Mouse (Mus musculus) kidney, adult 9 months (tissue): Measurements from ENCODE around the gene Dgkb.

Experiments used
- DNase-seq: peaks from one replicate; pipeline ENCODE4 v3.0.0; 2022

Dgkb gene

GRCm38 (mm10) chr12:38386991-38387390, 569.5 kb downstream of the Dgkb start:
- no peak for DNase-seq

GRCm38 (mm10) chr12:38387654-38388053, 570.1 kb downstream of the Dgkb start:
- no peak for DNase-seq

GRCm38 (mm10) chr12:38388243-38388642, 570.7 kb downstream of the Dgkb start:
- DNase-seq = no peak

- DNase-seq = no peak
These were observed 580.3 kb downstream of the Dgkb start for GRCm38 (mm10) chr12:38397754-38398312.

GRCm38 (mm10) chr12:38400089-38400488, 582.6 kb downstream of the Dgkb start:
- no peak for DNase-seq

GRCm38 (mm10) chr12:38435364-38436130, 618.0 kb downstream of the Dgkb start:
- DNase-seq = no peak

- no peak for DNase-seq
These were observed 618.6 kb downstream of the Dgkb start for GRCm38 (mm10) chr12:38436131-38436436.

GRCm38 (mm10) chr12:38450323-38451087, 633.0 kb downstream of the Dgkb start:
- no peak for DNase-seq

- no peak for DNase-seq
These were observed 634.2 kb downstream of the Dgkb start for GRCm38 (mm10) chr12:38451677-38452076.

- no peak for DNase-seq
These were observed 650.7 kb downstream of the Dgkb start for GRCm38 (mm10) chr12:38468191-38468590.

- no peak for DNase-seq
These were observed 651.1 kb downstream of the Dgkb start for GRCm38 (mm10) chr12:38468605-38469004.

- no peak for DNase-seq
These were observed 679.7 kb downstream of the Dgkb start for GRCm38 (mm10) chr12:38497229-38497628.

- no peak for DNase-seq
These were observed 683.4 kb downstream of the Dgkb start for GRCm38 (mm10) chr12:38500931-38501330.

GRCm38 (mm10) chr12:38508195-38508594, 690.7 kb downstream of the Dgkb start:
- DNase-seq = no peak

- no peak for DNase-seq
These were observed 727.9 kb downstream of the Dgkb start for GRCm38 (mm10) chr12:38545431-38545830.

GRCm38 (mm10) chr12:38577141-38577540, 759.6 kb downstream of the Dgkb start:
- DNase-seq = no peak

- no peak for DNase-seq
These were observed 761.8 kb downstream of the Dgkb start for GRCm38 (mm10) chr12:38579191-38579817.

GRCm38 (mm10) chr12:38586368-38586865, 768.9 kb downstream of the Dgkb start:
- DNase-seq = no peak

- no peak for DNase-seq
These were observed 772.4 kb downstream of the Dgkb start for GRCm38 (mm10) chr12:38589951-38590350.

GRCm38 (mm10) chr12:38593653-38594052, 776.1 kb downstream of the Dgkb start:
- no peak for DNase-seq

GRCm38 (mm10) chr12:38594055-38594454, 776.5 kb downstream of the Dgkb start:
- peak; percentile 26 for DNase-seq

- no peak for DNase-seq
These were observed 779.0 kb downstream of the Dgkb start for GRCm38 (mm10) chr12:38596416-38597062.

GRCm38 (mm10) chr12:38598096-38598495, 780.6 kb downstream of the Dgkb start:
- no peak for DNase-seq
